Mouse (Mus musculus): ENCODE data around the gene Cyp2d34. TPM values are rescaled to one million over a fixed set of nuclear protein-coding genes. Genes with fewer than 3 reads are reported as not detected.

Cyp2d34 gene
- polyA plus RNA-seq, 1 experiment from 2014 or later = not detected

Small RNAs within 50 kb of the gene (microRNA-seq; reads per million reads assigned to microRNA genes)
- gene Gm27463 (ENCODE audit: borderline number of aligned reads) (not detected), gene Gm27742 (ENCODE audit: borderline number of aligned reads) (not detected)

Other genes with a start within 250 kb of the Cyp2d34 start
- 6.8 and 7.0 TPM in 2 replicates for gene Cyp2d22, start 240.7 kb downstream of the Cyp2d34 start, polyA plus RNA-seq (2014; fragmentation: Nextera tagmentation; extraction: Ambion mirVana)
- not detected in 2 replicates for gene Cyp2d11, start 226.9 kb downstream of the Cyp2d34 start, polyA plus RNA-seq (2014; fragmentation: Nextera tagmentation; extraction: Ambion mirVana)
- 8.2 and 10.3 TPM in 2 replicates for gene Cyp2d10, start 213.8 kb downstream of the Cyp2d34 start, polyA plus RNA-seq (2014; fragmentation: Nextera tagmentation; extraction: Ambion mirVana)
- gene Cyp2d9, start 187.5 kb downstream of the Cyp2d34 start, polyA plus RNA-seq (2014; fragmentation: Nextera tagmentation; extraction: Ambion mirVana) = 0.32 and 0.55 TPM in 2 replicates
- gene Cyp2d12, start 65.9 kb downstream of the Cyp2d34 start, polyA plus RNA-seq (2014; fragmentation: Nextera tagmentation; extraction: Ambion mirVana) = not detected in 2 replicates
- gene Cyp2d40, start 143.2 kb upstream of the Cyp2d34 start, polyA plus RNA-seq (2014; fragmentation: Nextera tagmentation; extraction: Ambion mirVana) = not detected in 2 replicates
- 0.62 and 1.3 TPM in 2 replicates for gene Cyp2d26, start 173.3 kb upstream of the Cyp2d34 start, polyA plus RNA-seq (2014; fragmentation: Nextera tagmentation; extraction: Ambion mirVana)

Measured in liver, embryonic 11.5 days (tissue).